Mouse (Mus musculus) bone marrow, adult 2 months (tissue): ENCODE data around the gene Enah.

Experiments used
- CTCF ChIP-seq: fragments of 200-500 bp; IDR thresholded peaks from 2 replicates; pipeline ENCODE4 v1.5.1; 2011; ENCODE audit warnings: low read length, control low read depth; ENCODE audit not compliant: control insufficient read depth, insufficient read depth
- POLR2A ChIP-seq: fragments of 200-500 bp; IDR thresholded peaks from 2 replicates; pipeline ENCODE4 v1.6.1; 2011; ENCODE audit warnings: low read depth, mild to moderate bottlenecking, control low read depth, low read length, borderline replicate concordance; ENCODE audit not compliant: control insufficient read depth

DNA sequence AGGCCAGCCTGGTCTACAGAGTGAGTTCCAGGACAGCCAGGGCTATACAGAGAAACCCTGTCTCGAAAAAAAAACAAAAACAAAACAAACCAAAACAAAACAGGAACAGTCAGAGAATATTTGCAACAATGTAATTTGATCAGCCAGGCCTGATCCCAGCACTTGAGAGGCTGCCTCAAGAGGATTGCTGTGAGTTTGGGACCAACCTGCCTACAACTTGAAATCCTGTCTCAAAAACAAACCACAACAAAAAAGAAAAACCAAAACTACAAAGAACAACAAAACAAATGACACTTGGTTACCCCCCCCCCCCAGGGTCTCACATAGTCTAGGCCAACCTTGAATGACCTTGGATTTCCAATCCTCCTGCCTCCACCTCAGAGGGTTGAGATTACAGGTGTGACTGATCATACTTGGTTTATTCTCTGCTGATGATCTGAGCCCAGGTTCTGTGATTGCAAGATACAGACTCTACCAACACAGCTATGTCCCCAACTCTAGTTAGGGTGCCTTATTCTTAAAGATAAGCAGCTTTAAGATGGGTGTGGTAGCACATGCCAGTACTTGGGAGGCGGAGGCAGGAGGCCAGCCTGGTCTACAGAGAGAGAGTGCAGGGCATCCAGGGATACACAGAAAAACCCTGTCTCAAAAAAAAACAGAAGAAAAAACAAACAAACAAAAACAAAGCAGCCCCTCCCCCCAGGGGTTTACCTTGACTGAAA lies 158.4 kb downstream of the Enah start:
- TF ChIP-seq CTCF (no peak), POLR2A (no peak)
